Mouse (Mus musculus): ENCODE results near the gene Spsb2. TPM values are rescaled to one million over a fixed set of nuclear protein-coding genes. Genes with fewer than 3 reads are reported as not detected.

The Spsb2 gene
- polyA plus RNA-seq (2017; shearing (Covaris generic)), result 1 to 10 TPM; 2.1 to 9.7 TPM

DNA sequence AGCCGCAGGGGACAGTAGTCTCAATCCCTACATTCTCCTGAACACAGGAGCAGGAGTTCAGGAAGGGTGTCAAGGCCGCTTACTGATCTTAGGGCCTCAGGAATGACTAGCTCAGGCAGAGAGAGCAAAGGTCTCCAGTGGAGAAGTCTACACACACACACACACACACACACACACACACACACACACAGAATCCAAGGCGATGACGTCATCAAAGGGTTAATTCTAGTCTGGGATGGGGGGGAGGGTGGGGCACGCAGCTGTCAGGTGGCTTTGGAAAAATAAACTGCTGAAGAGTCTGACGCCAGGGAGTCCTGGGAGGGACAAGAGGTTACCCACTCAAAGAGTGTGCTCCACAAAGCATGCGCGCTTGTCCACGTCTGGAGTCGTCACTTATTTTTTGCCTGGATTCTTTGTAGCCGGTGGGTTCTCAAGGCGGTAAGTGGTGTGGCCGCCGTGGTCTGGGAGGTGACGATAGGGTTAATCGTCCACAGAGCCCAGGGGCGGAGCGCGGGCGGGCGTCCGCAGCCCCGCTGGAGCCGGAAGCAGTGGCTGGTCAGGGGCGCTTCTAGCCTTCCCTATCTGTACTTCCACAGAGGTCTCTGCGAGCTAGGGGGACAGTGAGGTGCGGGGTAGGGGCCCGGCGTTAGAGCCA lies at the start of gene Spsb2:
Gene Spsb2 (plus strand): TSS at position 304 of the 655 bp plus-strand sequence.

GRCm38 (mm10) chr6:124769101-124769765 lies 39.2 kb upstream of the Spsb2 start, which contains the start of gene Eno2:
Gene Eno2 (minus strand): TSS chr6:124769673.

GRCm38 (mm10) chr6:124779222-124779983 lies 29.1 kb upstream of the Spsb2 start, which contains the start of gene Lrrc23:
Gene Lrrc23 (minus strand): TSS chr6:124779727.

DNA sequence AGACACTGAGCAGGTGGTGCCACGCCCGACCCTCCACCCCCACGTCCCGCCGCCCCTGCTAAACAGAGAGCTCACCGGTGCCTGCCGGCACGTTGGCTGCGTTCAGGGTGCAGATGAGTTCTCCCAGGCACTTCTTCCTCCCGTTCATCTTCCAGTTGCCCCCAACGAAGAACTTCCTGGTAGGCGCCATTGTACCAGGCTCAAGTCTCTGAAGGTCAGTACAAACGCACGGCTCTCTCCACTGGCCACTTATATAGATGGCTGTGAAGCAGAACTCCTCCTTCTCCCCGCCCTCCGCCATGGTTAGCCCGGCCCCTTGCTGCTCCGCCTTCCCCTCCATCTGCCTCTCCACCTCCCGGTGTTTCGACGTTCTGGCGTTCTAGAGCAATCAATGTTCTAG lies 5.5 kb downstream of the Spsb2 start, which contains the start of gene Tpi1:
Gene Tpi1 (minus strand): TSS at position 364 of the 400 bp plus-strand sequence.

GRCm38 (mm10) chr6:124828868-124829798 lies 20.7 kb downstream of the Spsb2 start, which contains the start of the genes Usp5 and Cdca3:
Gene Usp5 (minus strand): TSS chr6:124829484.
Gene Cdca3 (plus strand): TSS chr6:124829547.

GRCm38 (mm10) chr6:124840241-124841167 lies 32.0 kb downstream of the Spsb2 start, which contains the start of gene Gnb3:
Gene Gnb3 (minus strand): TSS chr6:124840275.

DNA sequence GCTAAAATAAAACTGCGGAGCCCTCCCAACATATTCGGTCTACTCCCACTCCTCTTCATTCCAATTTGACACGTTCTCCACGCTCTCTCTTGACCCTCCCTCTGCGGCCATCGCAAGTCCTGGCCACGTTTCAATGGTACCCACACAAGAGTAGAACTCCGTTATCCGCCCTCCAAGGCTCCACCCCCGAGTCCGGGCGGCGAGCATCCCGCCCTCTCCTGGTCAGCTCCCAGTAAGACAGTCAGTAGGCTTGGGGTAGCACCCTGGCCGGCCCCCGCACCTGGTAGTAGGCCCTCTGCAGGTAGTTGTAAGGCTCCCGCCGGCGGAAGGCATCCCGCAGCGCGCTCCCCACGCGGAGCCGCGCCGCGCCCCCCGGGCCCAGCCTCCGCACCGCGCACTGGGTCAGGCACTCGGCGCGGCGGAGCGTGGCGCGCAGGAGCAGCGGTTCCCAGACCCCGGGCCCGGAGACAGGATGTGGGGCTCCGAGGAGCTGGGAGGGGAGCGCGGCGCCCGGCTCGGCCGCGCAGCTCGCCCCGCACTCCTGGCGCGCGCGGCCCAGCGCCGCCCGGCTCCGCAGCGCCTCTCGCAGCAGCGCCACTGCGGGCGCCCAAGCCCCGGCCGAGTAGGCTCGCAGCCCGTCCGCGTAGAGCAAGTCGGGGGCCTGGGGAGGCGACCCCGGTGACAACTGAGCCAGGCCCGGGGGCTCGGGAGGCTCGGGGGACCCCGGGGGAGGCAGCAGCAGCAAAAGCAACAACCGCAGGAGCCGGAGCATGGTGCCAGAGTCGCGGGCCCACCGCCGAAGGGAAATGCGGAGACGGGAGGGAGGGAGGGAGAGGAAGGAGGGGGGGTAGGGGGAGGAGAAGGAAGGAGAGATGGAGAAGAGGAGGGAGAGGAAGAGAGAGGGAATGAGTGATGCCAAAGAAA lies 48.7 kb downstream of the Spsb2 start, which contains the start of gene P3h3:
Gene P3h3 (minus strand): TSS at position 837 of the 924 bp plus-strand sequence.

Other genes with a start within 250 kb of the Spsb2 start
- not detected for gene C1rb, start 238.4 kb upstream of the Spsb2 start, polyA plus RNA-seq (2017; shearing (Covaris generic))
- not detected for gene C1s2, start 172.6 kb upstream of the Spsb2 start, polyA plus RNA-seq (2017; shearing (Covaris generic))
- 10 to 100 TPM; 51.5 to 80.2 TPM for gene Lpcat3, start 145.6 kb upstream of the Spsb2 start, polyA plus RNA-seq (2017; shearing (Covaris generic))
- gene Emg1, start 96.5 kb upstream of the Spsb2 start, polyA plus RNA-seq (2017; shearing (Covaris generic)), result 100 to 1,000 TPM; 250 to 341 TPM
- 100 to 1,000 TPM; 199 to 262 TPM for gene Phb2, start 96.3 kb upstream of the Spsb2 start, polyA plus RNA-seq (2017; shearing (Covaris generic))
- 100 to 1,000 TPM; 271 to 272 TPM for gene Ptpn6, start 69.9 kb upstream of the Spsb2 start, polyA plus RNA-seq (2017; shearing (Covaris generic))
- 100 to 1,000 TPM; 443 to 508 TPM for gene Grcc10, start 67.3 kb upstream of the Spsb2 start, polyA plus RNA-seq (2017; shearing (Covaris generic))
- gene Gm45234, start 52.6 kb upstream of the Spsb2 start, polyA plus RNA-seq (2017; shearing (Covaris generic)), result not detected
- 10 to 100 TPM in 1 of 2 experiments, 1 to 10 TPM in 1; 3.7 to 10.9 TPM for gene Atn1, start 52.1 kb upstream of the Spsb2 start, polyA plus RNA-seq (2017; shearing (Covaris generic))
- gene Eno2, start 39.0 kb upstream of the Spsb2 start, polyA plus RNA-seq (2017; shearing (Covaris generic)), result 1 to 10 TPM; 3.3 to 7.1 TPM
- gene Lrrc23, start 28.9 kb upstream of the Spsb2 start, polyA plus RNA-seq (2017; shearing (Covaris generic)), result 1 to 10 TPM in 1 of 2 experiments, not detected in 1; 2.7 TPM
- gene Tpi1, start 5.6 kb downstream of the Spsb2 start, polyA plus RNA-seq (2017; shearing (Covaris generic)), result 100 to 1,000 TPM; 147 to 163 TPM
- 10 to 100 TPM; 71.4 to 93.4 TPM for gene Usp5, start 20.8 kb downstream of the Spsb2 start, polyA plus RNA-seq (2017; shearing (Covaris generic))
- gene Cdca3, start 20.9 kb downstream of the Spsb2 start, polyA plus RNA-seq (2017; shearing (Covaris generic)), result 10 to 100 TPM; 22.6 to 23.4 TPM
- gene Gnb3, start 31.6 kb downstream of the Spsb2 start, polyA plus RNA-seq (2017; shearing (Covaris generic)), result under 1 TPM in 1 of 2 experiments, not detected in 1; 0.25 TPM
- under 1 TPM; 0.09 to 0.49 TPM for gene P3h3, start 49.1 kb downstream of the Spsb2 start, polyA plus RNA-seq (2017; shearing (Covaris generic))
- gene Gpr162, start 55.3 kb downstream of the Spsb2 start, polyA plus RNA-seq (2017; shearing (Covaris generic)), result under 1 TPM; 0.26 to 0.48 TPM
- gene Cd4, start 79.6 kb downstream of the Spsb2 start, polyA plus RNA-seq (2017; shearing (Covaris generic)), result 100 to 1,000 TPM; 318 to 460 TPM
- gene Lag3, start 103.0 kb downstream of the Spsb2 start, polyA plus RNA-seq (2017; shearing (Covaris generic)), result 10 to 100 TPM in 1 of 2 experiments, 1 to 10 TPM in 1; 7.9 to 13.9 TPM
- 10 to 100 TPM; 48.9 to 51.3 TPM for gene Ptms, start 111.4 kb downstream of the Spsb2 start, polyA plus RNA-seq (2017; shearing (Covaris generic))
- gene Mlf2, start 122.7 kb downstream of the Spsb2 start, polyA plus RNA-seq (2017; shearing (Covaris generic)), result 100 to 1,000 TPM; 180 to 204 TPM
- 10 to 100 TPM; 63.1 to 67.0 TPM for gene Cops7a, start 156.9 kb downstream of the Spsb2 start, polyA plus RNA-seq (2017; shearing (Covaris generic))
- under 1 TPM; 0.27 to 0.44 TPM for gene Pianp, start 188.0 kb downstream of the Spsb2 start, polyA plus RNA-seq (2017; shearing (Covaris generic))
- gene Zfp384, start 200.5 kb downstream of the Spsb2 start, polyA plus RNA-seq (2017; shearing (Covaris generic)), result 10 to 100 TPM; 61.9 to 62.5 TPM
- 100 to 1,000 TPM in 1 of 2 experiments, 10 to 100 TPM in 1; 69.9 to 101 TPM for gene Ing4, start 231.1 kb downstream of the Spsb2 start, polyA plus RNA-seq (2017; shearing (Covaris generic))
- 10 to 100 TPM; 11.4 to 13.3 TPM for gene Acrbp, start 241.0 kb downstream of the Spsb2 start, polyA plus RNA-seq (2017; shearing (Covaris generic))

All from activated CD4-positive, CD25-positive, alpha-beta regulatory T cell (primary cell).